Mouse (Mus musculus) cortical plate, adult 2 months (tissue): ENCODE results near the gene Gm5447.

Source experiments
- CTCF ChIP-seq: fragments of 200-500 bp; IDR thresholded peaks from 2 replicates; pipeline ENCODE4 v1.5.1; 2011; ENCODE audit warnings: mild to moderate bottlenecking, control low read depth, low read length; ENCODE audit not compliant: insufficient read depth; ENCODE audit errors: extremely low read depth
- POLR2A ChIP-seq: fragments of 200-500 bp; IDR thresholded peaks from 2 replicates; pipeline ENCODE4 v1.6.1; 2011; ENCODE audit warnings: mild to moderate bottlenecking, low read length, control low read depth; ENCODE audit not compliant: insufficient read depth; ENCODE audit errors: extremely low read depth

DNA sequence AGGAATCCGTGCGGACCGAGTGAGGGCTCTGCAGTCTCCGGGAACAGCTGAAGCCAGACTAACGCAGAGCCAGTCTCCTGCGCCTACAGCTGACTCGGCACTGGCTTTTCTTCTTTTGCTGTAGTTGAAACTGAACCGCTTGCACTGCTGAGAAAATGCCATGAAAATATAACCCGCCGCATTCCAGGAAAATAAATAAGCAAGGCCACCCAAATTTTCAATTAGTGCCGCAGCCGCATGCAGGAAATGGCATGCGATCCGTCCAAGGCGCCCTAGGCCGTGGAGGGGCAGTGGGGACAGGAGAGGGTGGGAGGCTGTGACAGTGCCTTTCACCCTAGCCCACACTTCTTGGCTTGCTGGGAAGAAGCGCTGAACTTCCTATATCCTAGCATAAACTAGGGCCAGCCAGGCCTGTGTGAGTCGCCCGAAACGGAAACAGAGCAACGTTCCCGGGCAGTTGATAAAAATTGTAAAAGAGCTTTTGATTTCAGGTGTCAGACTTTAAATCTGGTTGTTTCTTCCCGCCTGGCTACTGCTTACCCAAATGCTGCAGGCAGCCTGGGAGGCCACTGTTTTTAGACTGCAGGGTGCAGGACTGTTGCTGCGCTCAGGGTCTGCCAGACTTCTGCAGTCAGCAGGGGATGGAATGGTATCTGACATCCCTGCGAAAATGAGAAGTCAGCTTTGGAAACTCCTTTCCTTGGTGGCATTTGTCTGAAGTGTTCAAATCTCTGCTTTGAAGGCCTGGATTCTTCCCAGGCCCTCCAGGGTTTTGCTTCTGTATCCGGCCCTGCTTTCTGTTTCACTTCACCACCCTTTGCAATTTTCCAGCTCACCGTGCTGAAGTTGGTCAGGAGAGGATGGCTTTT lies 11.8 kb downstream of the Gm5447 start:
- TF ChIP-seq CTCF, result no peak
- no peak for TF ChIP-seq POLR2A
